Mouse (Mus musculus) stomach, postnatal 0 days (tissue): ENCODE measurements around the gene Rnf19b. TPM values are rescaled to one million over a fixed set of nuclear protein-coding genes. Genes with fewer than 3 reads are reported as not detected.

ENCODE experiments used
- ATAC-seq: fragments of 200-750 bp; cut with Nextera tagmentation; 2 replicates; pipeline ENCODE4 v1.8.0; 2017; ENCODE audit not compliant: low FRiP score, low TSS enrichment
- DNase-seq: peaks from one replicate; pipeline ENCODE4 v3.0.0-alpha.2; 2016; ENCODE audit warnings: low spot score
- H3K27ac ChIP-seq: fragments of 300-500 bp; sonication (generic); replicated peaks from 2 replicates; pipeline ENCODE4 v1.5.1; 2014; ENCODE audit warnings: mild to moderate bottlenecking, control low read depth
- H3K27me3 ChIP-seq: fragments of 300-500 bp; sonication (generic); 2 replicates; pipeline ENCODE4 v1.6.1; 2014; ENCODE audit warnings: low read length; ENCODE audit not compliant: control insufficient read depth, insufficient read depth
- H3K36me3 ChIP-seq: fragments of 300-500 bp; sonication (generic); 2 replicates; pipeline ENCODE4 v1.6.1; 2014; ENCODE audit warnings: low read length, mixed read lengths; ENCODE audit not compliant: control insufficient read depth, insufficient read depth
- H3K4me1 ChIP-seq: fragments of 300-500 bp; sonication (generic); replicated peaks from 2 replicates; pipeline ENCODE4 v1.6.1; 2014; ENCODE audit warnings: antibody characterized with exemption; ENCODE audit not compliant: control insufficient read depth, insufficient read depth
- H3K4me2 ChIP-seq: fragments of 300-500 bp; sonication (generic); replicated peaks from 2 replicates; pipeline ENCODE4 v1.6.1; 2014; ENCODE audit warnings: low read depth, mild to moderate bottlenecking, control low read depth, moderate library complexity
- H3K4me3 ChIP-seq: fragments of 300-500 bp; sonication (generic); 2 replicates; pipeline ENCODE4 v1.5.1; 2014; ENCODE audit warnings: low read depth, low read length, control low read depth
- H3K9ac ChIP-seq: fragments of 300-500 bp; sonication (generic); 2 replicates; pipeline ENCODE4 v1.6.1; 2014; ENCODE audit warnings: mild to moderate bottlenecking, low read length, control low read depth, mixed read lengths
- H3K9me3 ChIP-seq: fragments of 300-500 bp; sonication (generic); 2 replicates; pipeline ENCODE4 v1.6.1; 2016; ENCODE audit warnings: low read length; ENCODE audit not compliant: control insufficient read depth
- CTCF ChIP-seq: IDR thresholded peaks from 2 replicates; pipeline ENCODE4 v1.5.1; 2016; ENCODE audit warnings: antibody characterized with exemption, low read depth, mild to moderate bottlenecking, moderate library complexity
- EP300 ChIP-seq: optimal IDR thresholded peaks from 2 replicates; pipeline ENCODE3; 2016; ENCODE audit warnings: antibody characterized with exemption
- WGBS: fragments of 180-500 bp; shearing (Covaris S2); extraction: QIAGEN DNeasy Blood & Tissue Kit; methylation state at CpG from one replicate; pipeline ENCODE4 v1.1.7; 2014; 5-methylcytosine and 5-hydroxymethylcytosine counted together
- polyA plus RNA-seq: library from polyadenylated mRNA; unstranded; fragments of >200 nt; fragmentation: Nextera tagmentation; extraction: Ambion mirVana; gene quantifications from 2 replicates; pipeline ENCODE4 v1.2.1, GENCODE M21; 2015

The Rnf19b gene
- polyA plus RNA-seq, 1 experiment from 2014 or later, result 7.0 TPM

- Histone ChIP-seq H3K27me3 (no peaks in the 10 kb centered on the region), H3K9me3 (no peaks in the 10 kb centered on the region), H3K4me2 (no peak overlapping the region), H3K4me1 (0 out of 2 replicates have a peak, but pooled peaks cover 2% of the 10 kb centered on the region), H3K36me3 (no peaks in the 10 kb centered on the region), H3K4me3 (no peak overlapping the region), H3K27ac (no peak overlapping the region), H3K9ac (no peak overlapping the region)
- ATAC-seq (no peak), DNase-seq (no peak)
- 79% methylated on average over 4 of the region's 4 CpGs for WGBS
- TF ChIP-seq CTCF (no peak), EP300 (no peak)
These were observed 36.2 kb upstream of the Rnf19b start for GRCm38 (mm10) chr4:129021886-129022285.

- DNase-seq (no peak), ATAC-seq (no peak)
- no peak overlapping the region for H3K4me3 ChIP-seq
- no peak overlapping the region for H3K4me2 ChIP-seq
- H3K27me3 ChIP-seq, result no peaks in the 10 kb centered on the region
- H3K9me3 ChIP-seq, result no peaks in the 10 kb centered on the region
- H3K4me1 ChIP-seq, result 0 out of 2 replicates have a peak, but pooled peaks cover 2% of the 10 kb centered on the region
- no peak overlapping the region for H3K27ac ChIP-seq
- TF ChIP-seq EP300, result no peak
- no peak for TF ChIP-seq CTCF
- no peaks in the 10 kb centered on the region for H3K36me3 ChIP-seq
- WGBS, result 71% methylated on average over 6 of the region's 6 CpGs
- no peak overlapping the region for H3K9ac ChIP-seq
These were observed 34.2 kb upstream of the Rnf19b start for GRCm38 (mm10) chr4:129023884-129024283.

GRCm38 (mm10) chr4:129024775-129025174 is 33.3 kb upstream of the Rnf19b start:
- WGBS, result 9% methylated on average over 6 of the region's 6 CpGs
- Histone ChIP-seq H3K27me3 (no peaks in the 10 kb centered on the region), H3K4me1 (0 out of 2 replicates have a peak, but pooled peaks cover 2% of the 10 kb centered on the region), H3K9ac (peak overlapping the region; percentile 41), H3K36me3 (no peaks in the 10 kb centered on the region), H3K9me3 (no peaks in the 10 kb centered on the region), H3K4me3 (no peak overlapping the region), H3K4me2 (no peak overlapping the region), H3K27ac (peak overlapping the region; percentile 5; the same call in 1 of the 2 replicates)
- ATAC-seq, result peak; percentile 88
- TF ChIP-seq EP300 (no peak), CTCF (no peak)
- peak; percentile 76 for DNase-seq

- no peak overlapping the region for H3K27ac ChIP-seq
- no peaks in the 10 kb centered on the region for H3K4me1 ChIP-seq
- H3K9ac ChIP-seq, result no peak overlapping the region
- no peak for DNase-seq
- H3K4me2 ChIP-seq, result no peak overlapping the region
- H3K36me3 ChIP-seq, result no peaks in the 10 kb centered on the region
- H3K27me3 ChIP-seq, result no peaks in the 10 kb centered on the region
- no peak overlapping the region for H3K4me3 ChIP-seq
- no peaks in the 10 kb centered on the region for H3K9me3 ChIP-seq
- no peak for ATAC-seq
- TF ChIP-seq CTCF (no peak), EP300 (no peak)
- 88% methylated on average over 3 of the region's 3 CpGs for WGBS
These were observed 32.4 kb upstream of the Rnf19b start for GRCm38 (mm10) chr4:129025707-129026106.

- no peaks in the 10 kb centered on the region for H3K36me3 ChIP-seq
- no peaks in the 10 kb centered on the region for H3K27me3 ChIP-seq
- H3K27ac ChIP-seq, result no peak overlapping the region
- ATAC-seq, result no peak
- no peak overlapping the region for H3K4me2 ChIP-seq
- TF ChIP-seq CTCF (no peak), EP300 (no peak)
- no peak overlapping the region for H3K9ac ChIP-seq
- WGBS, result 89% methylated on average over 4 of the region's 4 CpGs
- DNase-seq, result no peak
- H3K4me1 ChIP-seq, result peaks cover 4% of the 10 kb centered on the region; the same call in 1 of the 2 replicates
- H3K4me3 ChIP-seq, result no peak overlapping the region
- H3K9me3 ChIP-seq, result no peaks in the 10 kb centered on the region
These were observed 27.3 kb upstream of the Rnf19b start for GRCm38 (mm10) chr4:129030746-129031145.

GRCm38 (mm10) chr4:129031408-129031965 is 26.6 kb upstream of the Rnf19b start:
- no peak for ATAC-seq
- Histone ChIP-seq H3K9me3 (no peaks in the 10 kb centered on the region), H3K9ac (no peak overlapping the region), H3K4me2 (no peak overlapping the region), H3K36me3 (no peaks in the 10 kb centered on the region), H3K27ac (no peak overlapping the region), H3K4me3 (no peak overlapping the region), H3K4me1 (peaks cover 4% of the 10 kb centered on the region; the same call in 1 of the 2 replicates), H3K27me3 (no peaks in the 10 kb centered on the region)
- 81% methylated on average over 8 of the region's 8 CpGs for WGBS
- no peak for TF ChIP-seq CTCF
- no peak for DNase-seq
